Mouse (Mus musculus) cerebellum, postnatal 36 days (tissue): ENCODE results near the gene Vmn1r114.
"Not testable (repeated sequence)": the region's sequence is repeated elsewhere in the genome, so short reads cannot be mapped to it uniquely, and the experiment has no call there.

Experiments used
- DNase-seq, 2 experiments: peaks; one replicate each; pipeline ENCODE4 v3.0.0; 2021 to 2022; ENCODE audit warnings: mixed read lengths in 2 of 2

Vmn1r114 gene

GRCm38 (mm10) chr7:20812086-20812485 is at the start of gene Vmn1r114:
TSS of gene Vmn1r114 (minus strand) at chr7:20812186.
- not testable (repeated sequence) for DNase-seq

GRCm38 (mm10) chr7:20844885-20845284 is 32.9 kb upstream of the Vmn1r114 start, which contains the start of gene Vmn1r115:
TSS of gene Vmn1r115 (minus strand) at chr7:20844985.
- DNase-seq = not testable (repeated sequence)

GRCm38 (mm10) chr7:20786985-20787384 is 25.0 kb downstream of the Vmn1r114 start, which contains the start of gene Vmn1r113:
TSS of gene Vmn1r113 (plus strand) at chr7:20787285.
- DNase-seq = not testable (repeated sequence)

- DNase-seq = not testable (repeated sequence)
Measured at GRCm38 (mm10) chr7:20770885-20771284, 41.1 kb downstream of the Vmn1r114 start, which contains the start of gene Vmn1r112. TSS of gene Vmn1r112 (plus strand) at chr7:20771185.
